Mouse (Mus musculus) forebrain, embryonic 11.5 days (tissue): ENCODE results near the gene Tpra1. TPM values are rescaled to one million over a fixed set of nuclear protein-coding genes. Genes with fewer than 3 reads are reported as not detected.

Experiments
- ATAC-seq: fragments of 200-750 bp; cut with Nextera tagmentation; replicated peaks from 2 replicates; pipeline ENCODE4 v1.8.0; 2017; ENCODE audit warnings: moderate TSS enrichment; ENCODE audit not compliant: low FRiP score
- DNase-seq: peaks from one replicate; pipeline ENCODE4 v3.0.0-alpha.2; 2017; ENCODE audit warnings: low spot score
- H3K27ac ChIP-seq: fragments of 300-500 bp; sonication (generic); 2 replicates; pipeline ENCODE4 v1.5.1; 2014; ENCODE audit warnings: low read depth, low read length
- H3K27me3 ChIP-seq: fragments of 300-500 bp; sonication (generic); 2 replicates; pipeline ENCODE4 v1.6.1; 2014; ENCODE audit warnings: mild to moderate bottlenecking, low read length, mixed read lengths; ENCODE audit not compliant: control insufficient read depth, insufficient read depth
- H3K36me3 ChIP-seq: fragments of 300-500 bp; sonication (generic); 2 replicates; pipeline ENCODE4 v1.6.1; 2014; ENCODE audit warnings: mild to moderate bottlenecking, low read length, moderate library complexity, mixed read lengths; ENCODE audit not compliant: control insufficient read depth, insufficient read depth
- H3K4me1 ChIP-seq: fragments of 300-500 bp; sonication (generic); replicated peaks from 2 replicates; pipeline ENCODE4 v1.6.1; 2014; ENCODE audit warnings: low read length, mixed read lengths; ENCODE audit not compliant: control insufficient read depth, insufficient read depth
- H3K4me2 ChIP-seq: fragments of 300-500 bp; sonication (generic); 2 replicates; pipeline ENCODE4 v1.6.1; 2014; ENCODE audit warnings: low read depth, mild to moderate bottlenecking, low read length, moderate library complexity, mixed read lengths; ENCODE audit not compliant: severe bottlenecking
- H3K4me3 ChIP-seq: fragments of 300-500 bp; sonication (generic); 2 replicates; pipeline ENCODE4 v1.5.1; 2014; ENCODE audit warnings: low read depth, low read length
- H3K9ac ChIP-seq: fragments of 300-500 bp; sonication (generic); 2 replicates; pipeline ENCODE4 v1.6.1; 2014; ENCODE audit warnings: low read length
- H3K9me3 ChIP-seq: fragments of 300-500 bp; sonication (generic); 2 replicates; pipeline ENCODE4 v1.6.1; 2016; ENCODE audit warnings: low read length, mixed read lengths; ENCODE audit not compliant: control insufficient read depth
- WGBS: fragments of 180-500 bp; shearing (Covaris S2); extraction: QIAGEN DNeasy Blood & Tissue Kit; methylation state at CpG from one replicate; pipeline ENCODE4 v1.1.7; 2014; 5-methylcytosine and 5-hydroxymethylcytosine counted together
- polyA plus RNA-seq: library from polyadenylated mRNA; unstranded; fragments of >200 nt; fragmentation: Nextera tagmentation; extraction: Ambion mirVana; gene quantifications from 2 replicates; pipeline ENCODE4 v1.2.1, GENCODE M21; 2014

Tpra1 gene
- polyA plus RNA-seq, 1 experiment from 2014 or later, result 40.7 TPM

DNA sequence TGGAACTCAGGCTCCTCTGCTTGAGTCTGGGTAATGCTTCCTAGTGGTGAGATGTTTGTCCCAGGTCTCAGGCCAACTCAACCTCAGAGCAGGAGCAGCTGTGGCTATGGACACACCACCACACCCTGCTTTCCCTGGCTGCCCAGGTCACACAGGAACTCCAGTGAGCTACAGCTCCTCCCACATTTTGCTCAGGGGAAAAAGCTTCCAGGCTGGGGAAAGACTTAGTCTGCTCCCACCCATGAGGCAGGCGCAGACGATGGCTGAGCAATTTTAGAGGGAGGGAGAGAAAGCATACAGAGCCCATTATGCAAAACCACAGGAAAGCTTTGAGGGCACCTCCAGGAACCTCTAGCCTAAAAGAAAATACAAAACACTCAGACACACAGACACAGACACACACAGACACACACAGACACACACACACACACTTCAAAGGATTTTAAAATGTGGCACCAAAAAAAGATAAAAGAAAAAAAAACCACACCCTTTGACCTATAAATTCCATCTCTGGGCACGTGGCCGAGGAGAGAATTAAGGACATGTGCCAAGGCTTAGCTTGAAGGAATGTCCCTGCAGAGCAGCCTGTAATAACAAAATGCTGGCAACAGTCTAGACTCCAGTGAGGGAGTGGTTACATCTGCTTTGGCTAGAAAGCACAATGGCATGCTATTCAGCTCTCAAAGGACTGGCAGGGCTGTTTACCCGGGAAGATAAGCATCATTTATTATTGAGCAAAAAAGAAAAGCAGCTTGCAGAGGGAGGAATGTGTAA, 22.6 kb downstream of the Tpra1 start:
- no peaks in the 10 kb centered on the region for H3K36me3 ChIP-seq
- DNase-seq (no peak), ATAC-seq (0 out of 2 replicates have a peak, but pooled peaks have one; percentile 22)
- H3K4me3 ChIP-seq, result no peak overlapping the region
- H3K27ac ChIP-seq, result peak overlapping the region; percentile 25; the same call in 1 of the 2 replicates
- H3K4me2 ChIP-seq, result no peak overlapping the region
- H3K4me1 ChIP-seq, result peaks cover 26% of the 10 kb centered on the region
- H3K9me3 ChIP-seq, result no peaks in the 10 kb centered on the region
- 5% methylated on average over 5 of the region's 5 CpGs for WGBS
- H3K27me3 ChIP-seq, result no peaks in the 10 kb centered on the region; the same call in 1 of the 2 replicates
- no peak overlapping the region for H3K9ac ChIP-seq

DNA sequence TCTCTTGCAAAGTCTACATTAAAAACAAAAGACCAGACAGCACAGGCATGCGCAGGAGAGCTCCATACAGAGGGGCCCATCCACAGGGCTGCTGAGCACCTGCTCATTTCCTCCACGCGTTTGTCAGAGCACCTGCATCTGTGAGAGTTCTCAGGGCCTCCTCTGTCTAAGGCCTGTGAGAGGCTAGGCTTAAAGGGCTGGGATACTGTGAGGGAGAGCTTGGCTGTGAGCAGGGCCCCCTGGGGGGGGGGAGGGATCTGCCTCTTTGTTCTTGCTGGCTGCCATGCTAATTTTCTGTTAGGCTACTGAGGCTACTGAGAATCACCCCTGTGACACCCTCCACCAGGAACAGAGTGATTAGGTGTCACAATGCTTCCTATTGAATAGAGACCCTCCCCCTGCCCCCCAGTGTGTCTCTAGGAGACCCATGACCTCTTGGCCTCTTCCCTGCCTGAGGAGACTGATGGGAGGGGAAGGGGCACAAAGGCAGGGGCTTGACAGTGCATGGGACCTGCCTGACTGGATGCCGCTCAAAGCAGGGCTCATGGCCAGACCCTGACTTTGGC, 23.7 kb downstream of the Tpra1 start:
- peaks cover 29% of the 10 kb centered on the region for H3K4me1 ChIP-seq
- no peaks in the 10 kb centered on the region for H3K36me3 ChIP-seq
- peak; percentile 71 for DNase-seq
- H3K4me3 ChIP-seq, result no peak overlapping the region
- 2% methylated on average over 4 of the region's 4 CpGs for WGBS
- peak overlapping the region; percentile 25 for H3K27ac ChIP-seq
- H3K27me3 ChIP-seq, result no peaks in the 10 kb centered on the region; the same call in 1 of the 2 replicates
- no peaks in the 10 kb centered on the region for H3K9me3 ChIP-seq
- H3K9ac ChIP-seq, result peak overlapping the region; percentile 25; the same call in 1 of the 2 replicates
- peak; percentile 59 for ATAC-seq
- H3K4me2 ChIP-seq, result no peak overlapping the region

DNA sequence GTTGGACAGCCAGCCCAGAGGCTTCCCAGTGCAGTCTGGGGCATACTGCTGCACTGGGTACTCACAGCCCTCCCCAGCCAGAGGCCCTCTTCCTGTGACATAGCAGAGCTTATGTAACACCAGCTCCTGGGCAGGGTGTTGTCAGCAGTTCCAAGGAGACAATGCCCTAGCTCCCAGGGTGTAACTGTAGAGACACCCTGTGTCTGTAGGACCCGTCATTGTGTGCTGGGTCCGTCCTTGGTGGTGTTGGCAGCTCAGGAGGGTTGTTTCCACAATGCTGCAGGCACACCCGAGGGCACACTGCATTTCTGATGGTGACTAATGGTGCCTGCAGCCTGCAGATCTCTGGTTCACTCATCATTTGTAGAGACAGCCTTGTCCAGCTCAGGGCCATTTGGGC, 24.8 kb downstream of the Tpra1 start:
- Histone ChIP-seq H3K4me1 (peaks cover 29% of the 10 kb centered on the region), H3K4me2 (no peak overlapping the region), H3K9me3 (no peaks in the 10 kb centered on the region), H3K36me3 (no peaks in the 10 kb centered on the region), H3K9ac (no peak overlapping the region), H3K4me3 (no peak overlapping the region), H3K27me3 (no peaks in the 10 kb centered on the region; the same call in 1 of the 2 replicates), H3K27ac (no peak overlapping the region; the same call in 1 of the 2 replicates)
- DNase-seq, result no peak
- no peak for ATAC-seq
- WGBS, result 55% methylated on average over 3 of the region's 3 CpGs

DNA sequence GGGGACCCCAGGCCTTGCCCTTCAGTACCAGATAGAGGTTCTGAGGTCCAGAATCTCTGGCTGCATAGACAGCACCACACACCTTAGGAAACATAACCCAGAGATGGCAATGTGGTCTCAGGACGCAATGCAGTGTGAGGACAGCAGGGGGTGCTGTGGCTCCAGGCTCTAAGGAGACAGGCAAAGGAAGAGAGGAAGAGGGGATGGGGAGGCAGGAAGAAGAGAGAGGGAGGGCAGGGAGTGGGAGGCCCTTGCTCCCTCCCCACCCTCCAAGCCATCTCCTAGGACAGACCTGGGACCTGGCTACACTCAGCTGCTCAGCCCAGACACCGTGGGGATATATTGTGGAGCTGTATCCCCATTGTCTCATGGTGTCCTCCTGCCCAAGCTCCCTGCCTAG, 25.5 kb downstream of the Tpra1 start:
- Histone ChIP-seq H3K4me3 (no peak overlapping the region), H3K9ac (no peak overlapping the region), H3K27me3 (no peaks in the 10 kb centered on the region; the same call in 1 of the 2 replicates), H3K4me1 (peaks cover 29% of the 10 kb centered on the region), H3K36me3 (no peaks in the 10 kb centered on the region), H3K4me2 (no peak overlapping the region), H3K27ac (no peak overlapping the region), H3K9me3 (no peaks in the 10 kb centered on the region)
- peak; percentile 87 for DNase-seq
- peak; percentile 13; the same call in 1 of the 2 replicates for ATAC-seq
- WGBS, result 17% methylated on average over 2 of the region's 2 CpGs

DNA sequence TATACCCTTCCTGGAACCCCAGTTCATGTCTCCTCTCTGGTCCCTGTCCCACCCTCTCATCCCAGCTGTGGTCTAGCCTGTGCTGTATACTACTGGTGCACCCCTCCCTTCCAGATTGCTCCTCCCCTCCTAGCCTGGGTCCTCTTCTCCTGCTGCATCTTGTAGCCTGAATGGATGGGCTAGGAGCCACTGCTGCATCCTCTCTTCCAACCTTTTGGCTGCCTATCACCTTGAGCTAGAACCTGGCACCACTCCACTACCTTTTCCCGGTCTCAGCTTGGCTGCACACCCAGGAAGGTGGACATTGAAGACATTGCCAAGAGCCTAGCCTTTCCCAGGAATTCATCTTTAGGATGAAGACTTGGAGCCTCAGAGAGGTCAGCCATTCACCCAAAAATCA, 26.0 kb downstream of the Tpra1 start:
- H3K9me3 ChIP-seq, result no peaks in the 10 kb centered on the region
- 96% methylated on average over 1 of the region's 1 CpGs for WGBS
- ATAC-seq (no peak), DNase-seq (no peak)
- H3K4me3 ChIP-seq, result no peak overlapping the region
- H3K4me1 ChIP-seq, result peaks cover 29% of the 10 kb centered on the region
- no peak overlapping the region for H3K4me2 ChIP-seq
- H3K9ac ChIP-seq, result no peak overlapping the region
- H3K27ac ChIP-seq, result no peak overlapping the region
- H3K36me3 ChIP-seq, result no peaks in the 10 kb centered on the region
- H3K27me3 ChIP-seq, result no peaks in the 10 kb centered on the region; the same call in 1 of the 2 replicates

DNA sequence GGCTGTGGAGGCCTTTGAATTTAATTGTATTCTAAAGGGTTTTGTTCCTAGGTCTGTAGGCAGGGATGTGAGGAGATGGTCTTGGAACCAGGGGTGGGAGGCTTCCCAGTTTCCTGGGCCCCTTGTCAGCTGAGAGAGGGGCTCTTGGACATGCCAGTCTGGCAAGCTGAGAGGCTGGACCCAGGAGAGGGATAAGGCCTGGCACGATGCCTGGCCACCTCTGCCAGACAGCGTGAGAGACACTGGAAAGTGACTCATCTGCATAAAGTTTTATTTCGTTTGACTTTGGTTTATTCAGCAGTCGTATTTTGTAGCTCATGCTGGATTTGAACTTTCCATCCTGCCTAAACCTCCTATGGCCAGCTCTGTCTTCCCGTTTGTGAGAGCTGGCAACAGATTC, 26.5 kb downstream of the Tpra1 start:
- ATAC-seq, result no peak
- H3K36me3 ChIP-seq, result no peaks in the 10 kb centered on the region
- H3K27ac ChIP-seq, result no peak overlapping the region
- no peak for DNase-seq
- WGBS, result 83% methylated on average over 5 of the region's 5 CpGs
- no peak overlapping the region for H3K4me3 ChIP-seq
- H3K4me1 ChIP-seq, result peaks cover 29% of the 10 kb centered on the region
- no peak overlapping the region for H3K9ac ChIP-seq
- no peaks in the 10 kb centered on the region for H3K9me3 ChIP-seq
- H3K27me3 ChIP-seq, result no peaks in the 10 kb centered on the region; the same call in 1 of the 2 replicates
- H3K4me2 ChIP-seq, result no peak overlapping the region

DNA sequence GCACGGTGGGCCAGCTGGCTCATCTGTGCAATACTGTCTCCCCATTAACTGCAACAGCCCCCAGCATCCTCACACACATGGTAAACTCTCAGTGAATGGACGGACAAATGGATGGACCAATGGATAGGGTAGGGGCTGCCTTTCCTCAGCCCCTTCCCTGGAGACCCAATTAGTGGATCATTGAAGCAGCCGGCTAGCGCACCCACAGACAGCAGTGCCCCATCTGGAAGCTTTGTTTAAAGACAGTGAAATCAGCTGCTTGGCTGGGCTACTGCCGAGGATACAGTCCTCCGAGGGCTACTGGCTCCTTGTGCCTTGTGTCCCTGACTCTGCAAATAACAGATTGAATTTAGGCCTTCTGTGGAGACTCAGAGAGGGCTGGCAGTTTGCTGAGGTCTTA, 27.4 kb downstream of the Tpra1 start:
- Histone ChIP-seq H3K4me2 (no peak overlapping the region), H3K36me3 (no peaks in the 10 kb centered on the region), H3K27me3 (no peaks in the 10 kb centered on the region; the same call in 1 of the 2 replicates), H3K4me3 (no peak overlapping the region), H3K9me3 (no peaks in the 10 kb centered on the region), H3K4me1 (peaks cover 27% of the 10 kb centered on the region), H3K9ac (no peak overlapping the region), H3K27ac (peak overlapping the region; percentile 73; the same call in 1 of the 2 replicates)
- 46% methylated on average over 6 of the region's 6 CpGs for WGBS
- no peak for DNase-seq
- ATAC-seq, result peak; percentile 11; the same call in 1 of the 2 replicates

DNA sequence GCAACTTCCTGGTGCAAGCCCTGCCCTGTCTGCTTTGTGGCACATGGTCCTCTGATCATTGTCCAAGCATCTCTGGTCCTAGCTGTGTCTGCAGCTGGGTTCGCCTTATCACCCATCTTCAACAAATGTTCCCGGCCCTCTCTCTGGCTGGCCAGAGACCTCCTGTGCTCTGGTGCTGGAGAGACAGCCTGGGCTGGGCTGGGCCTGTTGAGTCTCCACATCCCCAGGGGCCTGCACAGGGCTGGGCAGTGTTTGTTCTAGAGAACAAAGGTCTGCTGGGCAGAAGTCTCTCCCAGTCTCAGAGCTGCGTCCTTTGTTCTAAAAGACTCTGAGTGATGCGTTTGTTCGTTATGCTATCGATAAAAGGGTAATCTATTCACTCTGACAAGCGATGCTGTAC, 28.0 kb downstream of the Tpra1 start:
- H3K9ac ChIP-seq, result 0 out of 2 replicates have a peak overlapping the region, but pooled peaks have one; percentile 16

More for the DNA sequence above, 28.0 kb downstream of the Tpra1 start:
- Histone ChIP-seq H3K4me2 (no peak overlapping the region), H3K27me3 (peaks cover under 1% of the 10 kb centered on the region), H3K4me3 (no peak overlapping the region), H3K4me1 (peaks cover 27% of the 10 kb centered on the region), H3K27ac (peak overlapping the region; percentile 73; the same call in 1 of the 2 replicates), H3K9me3 (no peaks in the 10 kb centered on the region), H3K36me3 (no peaks in the 10 kb centered on the region)
- WGBS, result 47% methylated on average over 7 of the region's 7 CpGs
- DNase-seq, result peak; percentile 47
- ATAC-seq, result no peak
